ENCODE assay signal across 10 mouse cellular contexts in genomic region chr10:34205825-34206224, GRCm38 (mm10). TPM values are rescaled to one million over a fixed set of nuclear protein-coding genes. Genes with fewer than 3 reads are reported as not detected.
A peak's percentile ranks its signal among the peaks of the same experiment; 100 is the strongest.
DNase-seq lines count a peak whose midpoint lies in the region; ATAC-seq and TF ChIP-seq lines count a peak whose summit lies in the region.
"Had no signal": no experiment of that assay in that cellular context is flagged by ENCODE, and none has a peak within 500 bp of the region (broad histone marks: within the 10 kb centered on the region; RNA-seq: fewer than 3 reads in every experiment).

No protein-coding gene starts in this region.

- H3K27ac ChIP-seq in heart, embryonic 15.5 days: no peak overlapping the region
- no peak overlapping the region for H3K27ac ChIP-seq in lung, postnatal 0 days (ENCODE audit: low read length)
- H3K27ac ChIP-seq in embryonic facial prominence, embryonic 15.5 days (replicated peaks): no peak overlapping the region
- no peak overlapping the region for H3K27ac ChIP-seq in neural tube, embryonic 15.5 days (replicated peaks)

- 89% methylated on average over 1 of the region's 1 CpGs for WGBS in heart, embryonic 15.5 days
- WGBS in lung, postnatal 0 days: 94% methylated on average over 1 of the region's 1 CpGs
- WGBS in embryonic facial prominence, embryonic 15.5 days: 76% methylated on average over 1 of the region's 1 CpGs
- 97% methylated on average over 1 of the region's 1 CpGs for WGBS in neural tube, embryonic 15.5 days

- no peaks in the 10 kb centered on the region for H3K27me3 ChIP-seq in heart, embryonic 15.5 days
- H3K27me3 ChIP-seq in lung, postnatal 0 days (replicated peaks; ENCODE audit: insufficient read depth, low read length): no peaks in the 10 kb centered on the region
- H3K27me3 ChIP-seq in embryonic facial prominence, embryonic 15.5 days: no peaks in the 10 kb centered on the region
- H3K27me3 ChIP-seq in neural tube, embryonic 15.5 days (replicated peaks): no peaks in the 10 kb centered on the region
- H3K27me3 ChIP-seq: CH12.LX had no signal

- H3K9me3 ChIP-seq in heart, embryonic 15.5 days (replicated peaks): no peaks in the 10 kb centered on the region
- H3K9me3 ChIP-seq in lung, postnatal 0 days (ENCODE audit: low read length): no peaks in the 10 kb centered on the region
- no peaks in the 10 kb centered on the region for H3K9me3 ChIP-seq in embryonic facial prominence, embryonic 15.5 days (replicated peaks)
- H3K9me3 ChIP-seq in neural tube, embryonic 15.5 days (replicated peaks): no peaks in the 10 kb centered on the region

- ATAC-seq in heart, embryonic 15.5 days (replicated peaks; ENCODE audit: insufficient number of reproducible peaks, insufficient read depth, low FRiP score, low read depth): no peak
- no peak for ATAC-seq in lung, postnatal 0 days
- no peak for ATAC-seq in embryonic facial prominence, embryonic 15.5 days (ENCODE audit: insufficient number of reproducible peaks, low FRiP score, low TSS enrichment, low read depth)
- no peak for ATAC-seq in neural tube, embryonic 15.5 days (ENCODE audit: low FRiP score)

- no peak overlapping the region for H3K4me3 ChIP-seq in heart, embryonic 15.5 days
- H3K4me3 ChIP-seq in lung, postnatal 0 days (ENCODE audit: low read depth, low read length): peak overlapping the region; percentile 79; the same call in 1 of the 2 replicates
- H3K4me3 ChIP-seq in embryonic facial prominence, embryonic 15.5 days (replicated peaks): peak overlapping the region; percentile 3; the same call in 1 of the 2 replicates
- no peak overlapping the region for H3K4me3 ChIP-seq in neural tube, embryonic 15.5 days (replicated peaks)

- TF ChIP-seq CTCF in lung, postnatal 0 days (IDR thresholded peaks at IDR 0.05): no peak

- no peak for TF ChIP-seq EP300 in lung, postnatal 0 days (IDR thresholded peaks at IDR 0.05)

- H3K4me2 ChIP-seq in heart, embryonic 15.5 days: peak overlapping the region; percentile 90
- peak overlapping the region; percentile 81; the same call in 1 of the 2 replicates for H3K4me2 ChIP-seq in lung, postnatal 0 days (replicated peaks; ENCODE audit: low read depth, low read length)
- peak overlapping the region; percentile 63 for H3K4me2 ChIP-seq in embryonic facial prominence, embryonic 15.5 days (replicated peaks)
- H3K4me2 ChIP-seq in neural tube, embryonic 15.5 days: peak overlapping the region; percentile 67; the same call in 1 of the 2 replicates

- H3K9ac ChIP-seq in heart, embryonic 15.5 days: no peak overlapping the region
- no peak overlapping the region for H3K9ac ChIP-seq in lung, postnatal 0 days (replicated peaks; ENCODE audit: low read depth)
- no peak overlapping the region for H3K9ac ChIP-seq in embryonic facial prominence, embryonic 15.5 days
- no peak overlapping the region for H3K9ac ChIP-seq in neural tube, embryonic 15.5 days (replicated peaks)

- H3K36me3 ChIP-seq in heart, embryonic 15.5 days: no peaks in the 10 kb centered on the region
- H3K36me3 ChIP-seq in lung, postnatal 0 days (ENCODE audit: insufficient read depth, low read length): no peaks in the 10 kb centered on the region
- no peaks in the 10 kb centered on the region for H3K36me3 ChIP-seq in embryonic facial prominence, embryonic 15.5 days
- H3K36me3 ChIP-seq in neural tube, embryonic 15.5 days: no peaks in the 10 kb centered on the region

- peaks cover 6% of the 10 kb centered on the region for H3K4me1 ChIP-seq in heart, embryonic 15.5 days (replicated peaks)
- no peaks in the 10 kb centered on the region for H3K4me1 ChIP-seq in lung, postnatal 0 days (ENCODE audit: insufficient read depth, low read depth, low read length)
- H3K4me1 ChIP-seq in embryonic facial prominence, embryonic 15.5 days: no peaks in the 10 kb centered on the region
- H3K4me1 ChIP-seq in neural tube, embryonic 15.5 days: peaks cover 6% of the 10 kb centered on the region; the same call in 1 of the 2 replicates

- no peak for DNase-seq in heart, adult 9 months (ENCODE audit: low spot score in 2 of 2)
- DNase-seq in lung, postnatal 0 days (ENCODE audit: low spot score): no peak
- no peak for DNase-seq in lung, postnatal 4 days
- DNase-seq in embryo, embryonic 10.5 days (ENCODE audit: low spot score): no peak
- no peak for DNase-seq in gastrocnemius, postnatal 10 days
- DNase-seq: layer of hippocampus, adult 9-11 months had no signal

RNA-seq across cellular contexts. Expression of gene Dse, which starts 1.7 kb away (rescaled TPM):
- 12.4 and 16.1 TPM in 2 replicates for polyA plus RNA-seq in heart, embryonic 15.5 days (2015; fragmentation: Nextera tagmentation; extraction: Ambion mirVana)
- polyA plus RNA-seq in lung, postnatal 0 days (2015; fragmentation: Nextera tagmentation; extraction: Ambion mirVana): 15.4 and 17.0 TPM in 2 replicates
- polyA plus RNA-seq in embryonic facial prominence, embryonic 15.5 days (2015; fragmentation: Nextera tagmentation; extraction: Ambion mirVana): 32.8 and 35.0 TPM in 2 replicates
- polyA plus RNA-seq in neural tube, embryonic 15.5 days (2015; fragmentation: Nextera tagmentation; extraction: Ambion mirVana): 7.9 and 9.2 TPM in 2 replicates
- 10 to 100 TPM; 12.6 to 16.7 TPM for total RNA-seq in gastrocnemius, postnatal 10 days (2021)

Comparison
In these comparisons a context has a peak if more than half of its experiments do, and no peak if none do; other contexts are left out.
1. H3K4me3 ChIP-seq: peak in lung, postnatal 0 days (single experiment) and embryonic facial prominence, embryonic 15.5 days (single experiment); none in heart, embryonic 15.5 days (single experiment) and neural tube, embryonic 15.5 days (single experiment).
2. Peak in every context shown above with its lines, with median percentiles within 50 percentile points of each other: H3K4me2 ChIP-seq.